Mouse (Mus musculus) frontal cortex, postnatal 14 days (tissue): ENCODE measurements at regions not wholly inside any gene's neighbourhood (a gene's known extent, or its start where the extent isn't known, plus 50 kb on each side); places are given as distances from the start of the nearest gene placed in this dataset.
A peak's percentile ranks its signal among the peaks of the same experiment; 100 is the strongest.

ENCODE experiments used
- DNase-seq, 2 experiments: peaks; one replicate each; pipeline ENCODE4 v3.0.0; 2022; ENCODE audit warnings: low spot score in 2 of 2

GRCm38 (mm10) chr6:93257130-93257841, 314.0 kb upstream of the Adamts9 start:
- DNase-seq, result no peak

- no peak for DNase-seq
Observed at GRCm38 (mm10) chr6:93253746-93254145, 310.5 kb upstream of the Adamts9 start.

- DNase-seq, result no peak
Observed at GRCm38 (mm10) chr6:93248973-93249372, 305.7 kb upstream of the Adamts9 start.

GRCm38 (mm10) chr6:93246498-93247242, 303.4 kb upstream of the Adamts9 start:
- DNase-seq, result no peak

- no peak for DNase-seq
Observed at GRCm38 (mm10) chr6:93235550-93235949, 292.3 kb upstream of the Adamts9 start.

GRCm38 (mm10) chr6:93232636-93233035, 289.3 kb upstream of the Adamts9 start:
- DNase-seq, result no peak

GRCm38 (mm10) chr6:93230450-93230849, 287.2 kb upstream of the Adamts9 start:
- DNase-seq, result no peak

- DNase-seq, result no peak
Observed at GRCm38 (mm10) chr6:93229320-93229719, 286.0 kb upstream of the Adamts9 start.

GRCm38 (mm10) chr6:93223610-93224550, 280.6 kb upstream of the Adamts9 start:
- DNase-seq, result no peak

GRCm38 (mm10) chr6:93218015-93218593, 274.8 kb upstream of the Adamts9 start:
- peak in 1 of 2 experiments; percentile 15 for DNase-seq

- DNase-seq, result no peak
Observed at GRCm38 (mm10) chr6:93200886-93201285, 257.6 kb upstream of the Adamts9 start.

- no peak for DNase-seq
Observed at GRCm38 (mm10) chr6:93194741-93195140, 251.4 kb upstream of the Adamts9 start.

- DNase-seq, result no peak
Observed at GRCm38 (mm10) chr6:93192980-93193379, 249.7 kb upstream of the Adamts9 start.

GRCm38 (mm10) chr6:93190986-93191385, 247.7 kb upstream of the Adamts9 start:
- no peak for DNase-seq

GRCm38 (mm10) chr6:93168526-93168925, 225.2 kb upstream of the Adamts9 start:
- no peak for DNase-seq

- no peak for DNase-seq
Observed at GRCm38 (mm10) chr6:93167281-93167680, 224.0 kb upstream of the Adamts9 start.

- DNase-seq, result no peak
Observed at GRCm38 (mm10) chr6:93165942-93166341, 222.7 kb upstream of the Adamts9 start.

GRCm38 (mm10) chr6:93152431-93153208, 209.3 kb upstream of the Adamts9 start:
- DNase-seq, result no peak

- DNase-seq, result no peak
Observed at GRCm38 (mm10) chr6:93150531-93150930, 207.2 kb upstream of the Adamts9 start.

GRCm38 (mm10) chr6:93149956-93150355, 206.7 kb upstream of the Adamts9 start:
- no peak for DNase-seq

- peak; percentile 6 to 45 for DNase-seq
Observed at GRCm38 (mm10) chr6:93140331-93140731, 197.0 kb upstream of the Adamts9 start.
